Mouse (Mus musculus) E14TG2a.4 (cell line): ENCODE measurements at regions not wholly inside any gene's neighbourhood (a gene's known extent, or its start where the extent isn't known, plus 50 kb on each side); places are given as distances from the start of the nearest gene placed in this dataset.

ENCODE experiments used
- CTCF ChIP-seq: conservative IDR thresholded peaks from 2 replicates; pipeline ENCODE4 v1.5.1; 2014; ENCODE audit warnings: low read length
- NANOG ChIP-seq: IDR thresholded peaks from 2 replicates; pipeline ENCODE4 v1.6.1; 2014; ENCODE audit warnings: borderline replicate concordance, low read length, mixed read lengths
- POU5F1 ChIP-seq: IDR thresholded peaks from 2 replicates; pipeline ENCODE4 v1.6.1; 2014; ENCODE audit warnings: low read length, borderline replicate concordance

DNA sequence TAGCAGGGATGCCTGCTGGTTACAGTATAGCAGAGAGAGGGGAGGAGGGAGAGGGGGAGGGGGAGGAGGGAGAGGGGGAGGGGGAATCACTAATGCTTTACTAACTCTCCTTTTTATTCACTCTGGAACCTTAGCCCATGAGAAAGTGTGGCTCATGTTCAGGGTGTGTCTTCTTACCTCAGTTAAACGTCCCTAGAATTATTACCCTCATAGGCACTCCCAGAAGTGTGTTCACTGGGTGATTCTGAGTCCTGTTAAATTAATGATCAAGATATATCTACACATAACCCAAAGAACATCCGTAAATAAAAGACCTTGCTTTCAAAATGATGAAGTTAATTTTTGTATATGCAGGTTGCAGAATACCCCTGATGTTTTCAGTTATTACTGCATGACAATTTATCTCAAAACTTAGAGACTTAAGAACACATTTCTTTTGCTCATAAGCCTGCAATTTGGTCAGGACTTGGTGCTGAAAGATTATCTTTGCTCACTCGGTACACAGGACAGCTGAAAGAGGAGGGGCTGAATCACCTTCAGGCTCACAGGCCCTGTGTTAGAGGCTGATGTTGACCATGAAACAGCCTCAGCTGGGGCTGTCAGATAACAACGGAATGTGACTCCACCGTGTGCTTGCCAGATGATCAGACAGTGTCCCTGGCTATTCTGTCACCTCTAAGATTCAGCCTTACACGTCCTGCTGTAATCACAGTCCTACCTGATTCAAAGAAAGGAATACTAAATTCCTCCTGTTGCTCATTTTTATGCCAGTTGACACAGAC lies 195.0 kb downstream of the Pik3r1 start:
- no peak for TF ChIP-seq CTCF
- no peak for TF ChIP-seq NANOG
- no peak for TF ChIP-seq POU5F1
